Mouse (Mus musculus) erythroblast, embryonic 14.5 days (primary cell): Measurements from ENCODE around the gene Htr6. TPM values are rescaled to one million over a fixed set of nuclear protein-coding genes. Genes with fewer than 3 reads are reported as not detected.

ENCODE experiments used
- H3K27me3 ChIP-seq: 2 replicates; pipeline ENCODE4 v1.6.1; 2012; ENCODE audit warnings: inconsistent platforms; ENCODE audit not compliant: control insufficient read depth
- H3K36me3 ChIP-seq: 2 replicates; pipeline ENCODE4 v1.6.1; 2012; ENCODE audit warnings: mild to moderate bottlenecking, inconsistent platforms; ENCODE audit not compliant: control insufficient read depth
- H3K4me1 ChIP-seq: 2 replicates; pipeline ENCODE4 v1.6.1; 2012; ENCODE audit warnings: inconsistent platforms; ENCODE audit not compliant: control insufficient read depth
- H3K4me3 ChIP-seq: replicated peaks from 2 replicates; pipeline ENCODE3; 2012; ENCODE audit warnings: moderate library complexity, mild to moderate bottlenecking, inconsistent platforms
- H3K9me3 ChIP-seq: 2 replicates; pipeline ENCODE4 v1.6.1; 2012; ENCODE audit warnings: low read length, inconsistent platforms, mixed read lengths; ENCODE audit not compliant: control insufficient read depth
- GATA1 ChIP-seq: IDR thresholded peaks from 2 replicates; pipeline ENCODE4 v1.6.1; 2012; ENCODE audit warnings: low read length, inconsistent platforms, mixed read lengths
- TAL1 ChIP-seq: IDR thresholded peaks from 3 replicates; pipeline ENCODE4 v1.6.1; 2012; ENCODE audit warnings: low read length, inconsistent platforms, mixed read lengths
- polyA plus RNA-seq: library from polyadenylated mRNA; stranded (reverse); fragments of >175 nt; gene quantifications from 2 replicates; pipeline ENCODE4 v1.2.3, GENCODE M21; 2012

Htr6 gene
- polyA plus RNA-seq, 1 experiment, result not detected

DNA sequence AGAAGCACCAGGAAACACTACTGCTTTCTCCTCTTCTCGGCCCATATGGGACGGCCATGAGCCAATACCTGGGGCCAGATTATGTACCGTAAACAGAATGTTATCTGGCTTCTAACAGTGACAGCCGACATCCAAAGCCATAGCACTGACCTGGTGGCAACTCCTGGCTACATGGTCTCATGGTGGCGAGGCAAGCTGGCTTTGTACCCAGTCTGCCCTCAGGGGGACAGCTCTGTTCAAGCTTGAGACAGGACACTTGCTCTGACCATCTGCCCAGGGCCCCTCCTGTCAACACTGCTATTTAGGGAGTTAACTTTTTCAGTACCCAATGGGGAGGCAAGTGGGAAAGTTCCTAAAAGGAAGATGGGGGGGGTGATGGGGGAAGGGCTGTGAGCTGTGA lies 18.1 kb downstream of the Htr6 start:
- Histone ChIP-seq H3K4me3 (no peak overlapping the region), H3K9me3 (no peaks in the 10 kb centered on the region), H3K27me3 (no peaks in the 10 kb centered on the region), H3K4me1 (no peaks in the 10 kb centered on the region), H3K36me3 (no peaks in the 10 kb centered on the region)
- TF ChIP-seq TAL1 (no peak), GATA1 (no peak)

GRCm38 (mm10) chr4:139055744-139056143 lies 19.6 kb downstream of the Htr6 start:
- no peaks in the 10 kb centered on the region for H3K4me1 ChIP-seq
- H3K27me3 ChIP-seq, result no peaks in the 10 kb centered on the region
- TF ChIP-seq TAL1, result no peak
- TF ChIP-seq GATA1, result no peak
- no peaks in the 10 kb centered on the region for H3K9me3 ChIP-seq
- H3K4me3 ChIP-seq, result no peak overlapping the region
- H3K36me3 ChIP-seq, result no peaks in the 10 kb centered on the region

GRCm38 (mm10) chr4:139055336-139055735 lies 20.0 kb downstream of the Htr6 start:
- no peak overlapping the region for H3K4me3 ChIP-seq
- no peaks in the 10 kb centered on the region for H3K9me3 ChIP-seq
- TF ChIP-seq GATA1 (no peak), TAL1 (no peak)
- no peaks in the 10 kb centered on the region for H3K4me1 ChIP-seq
- H3K27me3 ChIP-seq, result no peaks in the 10 kb centered on the region
- H3K36me3 ChIP-seq, result no peaks in the 10 kb centered on the region

GRCm38 (mm10) chr4:139054300-139054923 lies 21.0 kb downstream of the Htr6 start:
- H3K27me3 ChIP-seq, result no peaks in the 10 kb centered on the region
- no peaks in the 10 kb centered on the region for H3K4me1 ChIP-seq
- no peaks in the 10 kb centered on the region for H3K36me3 ChIP-seq
- no peaks in the 10 kb centered on the region for H3K9me3 ChIP-seq
- TF ChIP-seq GATA1 (no peak), TAL1 (no peak)
- no peak overlapping the region for H3K4me3 ChIP-seq

GRCm38 (mm10) chr4:139053391-139053790 lies 22.0 kb downstream of the Htr6 start:
- no peaks in the 10 kb centered on the region for H3K27me3 ChIP-seq
- H3K4me3 ChIP-seq, result no peak overlapping the region
- TF ChIP-seq TAL1, result no peak
- H3K9me3 ChIP-seq, result peaks cover 1% of the 10 kb centered on the region; the same call in 1 of the 2 replicates
- H3K36me3 ChIP-seq, result no peaks in the 10 kb centered on the region
- no peaks in the 10 kb centered on the region for H3K4me1 ChIP-seq

DNA sequence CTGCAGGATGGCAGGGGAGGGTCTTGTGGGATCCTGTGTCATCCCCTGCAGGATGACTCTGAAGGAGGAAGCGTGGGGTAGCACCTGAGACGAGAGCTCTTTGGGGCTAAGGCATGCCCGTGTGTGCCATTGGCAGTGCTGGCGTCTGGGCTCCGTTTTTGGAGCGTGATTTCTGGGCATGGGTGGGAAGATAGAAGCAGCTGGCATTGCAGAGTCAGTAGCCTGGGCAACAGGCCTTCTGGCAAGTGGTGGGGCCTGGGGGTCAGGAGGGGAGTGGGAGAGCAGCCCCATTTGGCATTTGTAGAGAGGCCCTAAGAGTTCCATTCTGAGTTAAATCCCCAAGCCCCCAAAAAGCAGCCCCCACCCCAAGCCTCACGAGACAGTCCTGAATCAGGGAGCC lies 22.6 kb downstream of the Htr6 start:
- Histone ChIP-seq H3K36me3 (no peaks in the 10 kb centered on the region), H3K4me1 (no peaks in the 10 kb centered on the region), H3K4me3 (no peak overlapping the region), H3K9me3 (peaks cover 2% of the 10 kb centered on the region; the same call in 1 of the 2 replicates), H3K27me3 (no peaks in the 10 kb centered on the region)
- TF ChIP-seq TAL1, result no peak
- TF ChIP-seq GATA1, result no peak

GRCm38 (mm10) chr4:139048518-139048917 lies 26.9 kb downstream of the Htr6 start:
- Histone ChIP-seq H3K36me3 (no peaks in the 10 kb centered on the region), H3K27me3 (no peaks in the 10 kb centered on the region; the same call in 1 of the 2 replicates), H3K4me1 (no peaks in the 10 kb centered on the region), H3K4me3 (no peak overlapping the region), H3K9me3 (peaks cover 7% of the 10 kb centered on the region)
- TF ChIP-seq GATA1, result no peak
- no peak for TF ChIP-seq TAL1

DNA sequence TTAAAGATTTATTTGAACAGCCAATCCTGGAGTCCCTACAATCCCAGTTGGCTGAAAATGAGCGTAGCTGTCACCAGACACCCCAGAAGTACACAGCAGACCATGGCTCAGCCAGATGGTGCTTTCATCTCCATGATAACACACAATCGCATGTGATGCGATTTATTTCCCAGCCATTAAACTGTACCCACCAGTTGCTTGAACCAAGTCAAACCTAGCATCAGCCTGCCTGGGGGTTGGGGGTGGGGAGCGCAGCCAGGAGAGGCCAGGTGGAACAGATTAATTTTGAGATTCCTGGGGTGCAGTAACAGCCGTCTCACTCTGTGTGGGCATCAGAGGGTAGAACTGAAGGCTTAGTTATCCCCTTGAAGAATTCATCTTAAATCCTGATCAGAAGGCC lies 29.0 kb downstream of the Htr6 start:
- TF ChIP-seq TAL1 (no peak), GATA1 (no peak)
- H3K36me3 ChIP-seq, result no peaks in the 10 kb centered on the region

DNA sequence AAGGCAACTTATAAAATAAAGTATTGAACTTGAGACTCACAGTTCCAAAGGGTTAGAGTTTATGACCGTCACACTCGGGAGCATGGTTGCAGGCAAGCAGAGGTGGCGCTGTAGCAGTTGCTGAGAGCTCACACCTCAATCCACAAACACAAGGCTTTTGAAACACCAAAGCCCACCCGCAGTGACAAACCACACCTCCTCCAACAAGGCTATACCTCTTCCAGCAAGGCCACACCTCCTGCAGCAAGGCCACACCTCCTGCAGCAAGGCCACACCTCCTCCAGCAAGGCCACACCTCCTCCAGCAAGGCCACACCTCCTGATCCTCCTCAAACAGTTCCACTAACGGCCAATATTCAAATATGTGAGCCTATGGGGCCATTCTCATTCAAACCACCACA lies 30.8 kb downstream of the Htr6 start:
- Histone ChIP-seq H3K9me3 (peaks cover 7% of the 10 kb centered on the region), H3K4me3 (no peak overlapping the region), H3K36me3 (no peaks in the 10 kb centered on the region), H3K4me1 (no peaks in the 10 kb centered on the region), H3K27me3 (peaks cover 2% of the 10 kb centered on the region; the same call in 1 of the 2 replicates)
- TF ChIP-seq TAL1, result no peak
- no peak for TF ChIP-seq GATA1

More for the DNA sequence above, 29.0 kb downstream of the Htr6 start:
- Histone ChIP-seq H3K9me3 (peaks cover 7% of the 10 kb centered on the region), H3K27me3 (no peaks in the 10 kb centered on the region; the same call in 1 of the 2 replicates), H3K4me1 (no peaks in the 10 kb centered on the region), H3K4me3 (no peak overlapping the region)

DNA sequence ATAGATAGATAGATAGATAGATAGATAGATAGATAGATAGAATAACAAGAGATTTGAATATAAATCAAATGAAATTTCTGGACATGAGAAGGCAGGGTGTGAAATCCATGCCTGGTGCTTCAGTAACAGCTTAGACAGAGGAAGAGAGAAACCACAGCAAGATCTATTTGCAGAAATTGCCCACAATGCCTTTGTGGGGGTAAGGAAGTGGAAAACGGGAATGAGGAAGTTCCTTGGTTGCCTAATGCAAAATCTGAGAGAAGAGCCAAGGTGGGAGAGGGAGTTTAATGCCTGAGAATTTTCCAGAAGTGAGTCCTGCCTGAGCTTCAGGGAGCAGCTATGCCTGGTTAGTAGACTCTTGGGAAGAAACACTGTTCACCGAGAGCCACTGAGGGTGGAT lies 31.8 kb downstream of the Htr6 start:
- no peak for TF ChIP-seq GATA1
- H3K4me1 ChIP-seq, result no peaks in the 10 kb centered on the region
- no peaks in the 10 kb centered on the region for H3K36me3 ChIP-seq
- peaks cover 7% of the 10 kb centered on the region for H3K9me3 ChIP-seq
- no peak overlapping the region for H3K4me3 ChIP-seq
- H3K27me3 ChIP-seq, result peaks cover 2% of the 10 kb centered on the region; the same call in 1 of the 2 replicates
